Mouse (Mus musculus) spleen, postnatal 14 days (tissue): Measurements from ENCODE around the gene Enpep.

Experiments
- DNase-seq, 2 experiments: peaks; one replicate each; pipeline ENCODE4 v3.0.0; 2021 to 2022; ENCODE audit warnings: low spot score in 2 of 2

Enpep gene

DNA sequence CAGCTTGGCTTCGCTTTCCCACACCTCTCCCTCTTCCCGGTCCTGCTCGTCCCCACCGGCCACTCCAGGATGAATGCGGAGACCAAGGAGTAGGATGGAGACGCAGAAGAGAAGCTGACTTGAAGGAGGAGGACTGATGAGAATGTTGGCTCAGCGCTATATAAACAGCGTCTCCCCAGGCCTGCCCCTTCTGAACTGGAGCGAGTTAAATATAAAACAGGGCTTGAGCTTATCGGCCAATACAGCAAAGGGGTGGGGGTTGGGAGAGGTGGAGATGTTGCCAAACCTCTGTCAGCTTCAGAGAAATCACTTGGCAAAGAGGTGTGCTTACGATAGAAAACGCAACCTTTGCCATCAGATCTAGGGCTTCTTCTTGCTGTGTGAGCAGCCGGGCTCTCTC is at the start of gene Enpep:
Enpep (minus strand) TSS at position 135 of the 400 bp plus-strand sequence.
- no peak for DNase-seq

GRCm38 (mm10) chr3:129379109-129379508 is 46.6 kb upstream of the Enpep start:
- DNase-seq: no peak

DNA sequence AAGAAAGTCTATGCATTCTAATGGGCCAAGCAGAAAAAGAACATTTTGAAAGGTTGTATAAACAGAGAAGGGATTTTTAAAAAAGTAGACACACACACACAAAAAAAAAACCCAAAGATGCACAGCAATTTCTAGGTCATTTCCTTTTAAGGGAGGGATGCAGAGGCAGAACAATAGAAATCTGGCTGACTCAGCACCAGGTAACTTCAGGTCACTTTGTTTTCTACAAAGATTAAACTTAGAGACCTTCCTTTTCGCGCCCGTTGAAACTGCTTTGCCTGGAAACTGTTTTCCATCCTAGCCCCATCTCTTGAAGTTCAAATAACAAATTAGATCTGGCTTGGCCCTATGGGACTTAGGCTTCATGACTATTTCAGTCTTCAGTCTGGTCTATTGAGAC is 42.6 kb upstream of the Enpep start:
- no peak for DNase-seq

- DNase-seq: no peak
Observed at GRCm38 (mm10) chr3:129373108-129373507, 40.6 kb upstream of the Enpep start.

GRCm38 (mm10) chr3:129369491-129369890 is 37.0 kb upstream of the Enpep start:
- no peak for DNase-seq

GRCm38 (mm10) chr3:129365919-129366318 is 33.4 kb upstream of the Enpep start:
- DNase-seq: no peak

DNA sequence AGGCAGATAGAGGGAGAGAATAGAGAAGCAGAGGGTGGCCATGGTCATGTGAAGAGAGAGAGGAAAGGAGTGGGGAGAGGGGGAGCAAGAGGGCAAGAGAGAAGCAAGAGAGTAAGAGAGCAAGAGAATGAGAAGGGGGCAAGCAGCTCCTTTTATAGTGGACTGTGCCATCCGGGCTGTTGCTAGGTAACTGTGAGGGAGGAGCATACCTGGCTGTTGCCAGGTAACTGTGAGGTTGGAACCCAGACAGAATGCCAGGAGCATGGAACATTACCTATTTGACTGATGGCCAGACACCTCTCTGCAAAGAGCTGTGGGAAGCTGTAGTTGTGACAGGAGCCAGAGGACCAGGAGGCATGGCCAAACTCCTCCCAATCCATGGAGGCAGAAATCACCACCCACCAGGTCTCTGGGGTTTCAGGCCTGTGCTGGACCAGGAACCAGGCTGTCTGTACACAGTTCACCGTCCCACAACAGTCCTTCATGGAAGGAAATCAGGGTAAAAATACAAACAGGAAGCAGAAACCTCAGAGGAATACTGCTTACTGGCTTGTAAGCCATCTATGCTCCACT is 32.4 kb upstream of the Enpep start:
- DNase-seq: no peak

DNA sequence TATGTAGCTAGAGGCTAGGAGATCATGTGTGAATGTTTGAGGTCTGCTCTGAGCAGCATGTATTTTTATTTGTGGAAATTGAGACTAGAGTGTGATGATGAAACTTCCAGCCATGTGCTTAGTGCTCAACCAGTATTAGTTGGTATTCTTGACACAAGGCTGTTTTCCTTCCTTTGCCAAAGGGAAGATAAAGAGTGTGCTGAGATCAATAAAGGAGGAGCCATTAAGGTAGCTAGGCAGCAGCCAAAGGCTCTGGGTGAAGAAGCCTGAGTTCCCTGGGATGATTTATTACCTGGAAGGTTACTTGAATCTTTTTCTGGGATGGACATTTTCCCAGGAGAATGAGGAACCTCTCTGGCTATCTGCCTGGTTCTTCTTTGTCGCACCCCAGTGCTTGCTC is 30.9 kb upstream of the Enpep start:
- no peak for DNase-seq

GRCm38 (mm10) chr3:129358115-129358514 is 25.6 kb upstream of the Enpep start:
- no peak for DNase-seq

DNA sequence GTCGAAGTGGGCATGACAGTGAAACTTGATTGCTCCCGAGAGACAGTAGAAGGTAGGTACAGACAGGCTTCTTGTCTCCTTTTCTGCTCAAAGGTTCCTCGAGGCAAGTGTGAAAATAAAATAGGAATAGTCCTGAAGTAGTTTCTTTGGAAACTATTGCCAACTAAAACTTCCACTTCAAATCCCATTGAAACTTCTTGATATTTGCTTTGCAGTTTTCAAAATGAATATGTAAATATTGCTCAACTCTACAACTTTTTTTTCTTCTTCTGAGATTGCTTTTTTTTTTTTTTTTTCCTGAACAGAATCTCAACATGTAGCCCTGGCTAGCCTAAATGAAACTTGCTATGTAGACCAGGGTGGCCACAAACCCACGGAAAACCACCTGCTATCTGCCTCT is 21.4 kb upstream of the Enpep start:
- DNase-seq: no peak

DNA sequence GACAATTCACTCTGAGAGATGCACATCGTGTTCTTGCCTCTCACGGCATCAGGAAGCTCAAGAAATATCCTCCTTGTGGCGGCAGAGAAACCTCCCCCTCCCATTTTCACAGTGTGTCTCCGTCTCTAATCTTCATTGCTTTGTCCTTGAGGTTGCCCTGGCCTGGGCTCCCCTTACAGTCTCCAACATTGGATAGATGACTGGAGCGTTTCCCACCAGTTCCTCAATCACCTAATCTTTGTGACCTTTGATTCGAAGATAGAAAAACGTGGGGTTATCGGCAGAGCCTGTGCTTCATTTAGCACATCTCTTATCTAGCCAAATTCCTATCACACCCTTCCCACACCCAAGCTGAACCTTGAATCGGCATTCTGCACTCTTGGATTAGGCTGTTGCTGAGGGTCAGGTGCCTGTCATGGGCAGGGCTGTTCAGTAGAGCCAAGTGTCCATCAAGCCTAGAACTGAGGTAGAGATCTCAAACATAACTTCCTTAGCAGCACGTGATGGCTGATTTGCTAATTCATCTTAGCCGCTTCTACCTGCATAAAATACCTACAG is 18.9 kb upstream of the Enpep start:
- DNase-seq: no peak

DNA sequence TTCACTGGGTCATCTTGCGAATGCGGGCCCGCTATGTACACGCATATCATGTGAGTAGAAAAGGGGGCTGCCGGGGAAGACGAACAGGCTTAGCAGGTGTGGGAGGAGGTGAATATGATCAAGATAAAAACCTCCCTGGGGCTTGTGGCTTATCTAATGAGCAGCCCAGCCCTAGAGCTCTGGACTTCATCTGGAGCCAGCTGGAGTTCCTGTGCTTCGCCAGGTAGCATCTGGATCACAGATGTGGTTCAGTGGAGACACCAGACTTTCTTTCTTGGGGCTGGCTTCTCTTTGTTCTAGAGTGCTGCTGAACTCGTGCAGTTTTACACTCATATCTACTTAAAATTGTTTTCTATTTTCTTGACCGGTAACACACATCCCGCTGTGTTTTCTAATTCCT is 14.8 kb upstream of the Enpep start:
- no peak for DNase-seq

DNA sequence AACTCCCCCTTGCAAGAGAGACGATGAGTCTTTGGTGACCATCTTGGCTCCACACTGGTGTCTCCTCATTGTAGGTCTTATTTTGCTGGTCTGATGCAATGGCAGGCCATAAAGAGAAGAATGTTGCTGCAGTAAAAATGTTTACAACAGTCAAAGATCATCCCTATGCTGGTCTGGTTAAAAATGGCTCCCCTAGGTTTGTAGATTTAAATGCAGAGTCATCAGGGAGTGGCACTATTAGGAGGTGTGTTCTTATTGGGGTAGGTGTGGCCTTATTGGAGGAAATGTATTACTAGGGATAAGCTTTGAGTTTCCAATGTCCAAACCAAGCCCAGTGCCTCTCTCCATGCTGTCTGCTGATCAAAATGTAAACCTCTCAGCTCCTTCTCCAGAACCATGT is 10.2 kb upstream of the Enpep start:
- DNase-seq: no peak

- no peak for DNase-seq
Observed at GRCm38 (mm10) chr3:129341066-129341465, 8.5 kb upstream of the Enpep start.

GRCm38 (mm10) chr3:129338296-129339091 is 6.0 kb upstream of the Enpep start:
- no peak for DNase-seq

DNA sequence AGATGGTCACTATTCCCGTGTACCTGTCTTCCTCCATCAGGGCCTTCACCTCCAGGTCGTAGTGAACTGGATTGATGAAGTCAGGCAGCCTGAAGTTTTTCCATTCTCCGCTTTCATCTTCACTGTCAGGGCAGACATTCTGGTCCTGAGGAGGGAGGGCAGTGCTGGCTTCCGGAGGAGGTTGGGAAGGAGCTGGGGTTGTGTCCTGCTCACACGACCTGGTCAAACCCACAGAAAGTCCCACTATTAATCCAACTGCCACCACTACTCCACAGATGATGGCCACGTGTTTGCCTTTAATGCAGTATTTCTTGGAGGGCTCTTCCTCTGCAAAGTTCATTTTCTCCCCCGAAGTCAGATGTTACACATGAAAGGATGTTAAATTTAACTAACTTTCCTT is 378 bp downstream of the Enpep start:
- no peak for DNase-seq

DNA sequence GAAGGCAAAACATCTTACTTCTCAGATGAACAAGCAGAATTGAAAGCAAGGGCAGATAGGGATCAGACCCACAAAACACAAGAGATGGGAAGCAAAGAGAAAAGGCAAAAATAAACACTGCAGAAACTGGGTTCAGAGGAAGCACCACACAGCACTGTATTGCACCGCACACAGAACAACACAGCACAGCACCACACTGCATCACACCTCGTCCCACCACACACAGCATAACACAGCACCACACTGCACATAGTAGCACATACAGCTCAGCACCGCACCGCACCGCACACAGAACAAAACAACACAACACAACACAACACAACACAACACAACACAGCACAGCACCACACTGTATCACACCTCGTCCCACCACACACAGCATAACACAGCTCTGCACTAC is 1.1 kb downstream of the Enpep start:
- DNase-seq: no peak

DNA sequence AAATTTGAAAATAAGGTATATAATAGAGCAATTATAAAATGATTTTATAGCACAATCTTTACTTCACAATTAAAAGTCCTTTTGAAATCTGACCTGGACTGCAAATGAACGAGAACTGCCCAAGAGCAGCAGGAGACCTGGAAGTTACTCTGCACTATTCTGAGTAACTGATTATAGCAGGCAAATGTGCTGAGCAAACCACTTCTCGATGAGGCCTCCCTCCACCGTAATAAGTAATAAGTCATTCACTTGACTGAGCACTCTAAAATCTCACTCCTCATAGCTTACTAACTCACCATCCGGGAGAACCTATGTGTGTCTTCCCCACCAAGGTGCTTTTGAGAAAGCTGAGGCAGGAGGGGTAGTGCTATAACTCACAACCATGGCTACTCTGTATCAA is 4.5 kb downstream of the Enpep start:
- no peak for DNase-seq

- DNase-seq: no peak
Observed at GRCm38 (mm10) chr3:129321585-129321984, 10.9 kb downstream of the Enpep start.

- DNase-seq: no peak
Observed at GRCm38 (mm10) chr3:129317032-129317729, 15.3 kb downstream of the Enpep start.

DNA sequence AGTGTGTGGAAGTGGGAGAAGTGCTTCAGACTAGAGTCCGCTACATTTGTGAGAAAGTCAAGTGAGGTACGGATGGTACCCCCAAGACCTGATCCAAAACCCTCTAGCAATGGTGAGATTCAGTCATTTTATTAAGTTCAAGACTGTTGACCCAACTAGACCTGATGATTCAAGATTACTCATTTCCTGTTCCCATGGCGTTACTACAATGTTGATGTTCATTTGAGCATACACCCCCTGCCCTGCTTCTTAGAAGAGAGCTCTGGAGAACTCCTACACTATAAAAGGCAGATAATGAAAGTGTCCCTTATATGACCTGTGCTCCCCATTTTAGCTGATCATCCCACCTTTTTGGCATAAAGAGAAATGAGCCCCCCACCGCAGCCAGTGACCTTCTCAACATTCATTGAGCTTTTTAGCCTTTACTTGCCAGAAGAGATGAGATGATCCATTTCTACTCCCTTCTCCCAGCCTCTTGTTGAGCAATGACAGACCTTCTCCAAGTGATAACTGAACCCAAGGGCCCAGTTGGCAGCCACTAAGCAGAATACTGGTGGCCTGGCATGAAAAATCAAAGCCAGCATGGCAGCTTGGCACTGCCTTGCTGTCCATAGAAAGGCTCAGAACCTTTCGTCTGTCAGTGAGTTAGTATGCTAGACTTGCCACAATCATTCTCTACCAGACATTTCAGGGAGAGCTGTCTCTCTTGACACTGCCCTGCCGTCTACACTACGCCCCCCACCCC is 18.7 kb downstream of the Enpep start:
- no peak for DNase-seq

DNA sequence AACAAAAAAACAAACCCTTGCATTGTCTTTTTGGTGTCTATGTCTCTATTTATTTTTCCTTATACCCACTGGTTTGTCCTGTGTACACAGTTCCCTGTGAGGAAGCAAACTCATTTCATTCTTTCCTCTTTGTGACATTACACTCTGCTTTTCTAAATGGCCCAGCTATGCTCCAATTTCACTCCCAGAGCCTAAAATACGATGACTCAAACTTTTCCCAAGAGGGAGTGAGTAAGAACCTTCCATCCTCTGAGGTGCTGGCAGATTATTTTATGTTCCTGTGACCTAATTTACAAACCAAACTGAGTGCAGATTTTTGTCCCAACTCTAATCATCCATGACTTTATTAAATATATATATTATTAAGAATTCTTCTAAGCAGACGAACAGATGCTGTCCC is 19.3 kb downstream of the Enpep start:
- DNase-seq: no peak
